Mouse (Mus musculus): ENCODE data around the gene Retreg3.

- TF ChIP-seq RAD21 (IDR thresholded peaks at IDR 0.05; ENCODE audit: low read depth, low read length) (no peak), MAFK (IDR thresholded peaks at IDR 0.05; ENCODE audit: borderline replicate concordance, low read depth, low read length) (no peak), CHD1 (IDR thresholded peaks at IDR 0.05; ENCODE audit: low read depth, low read length) (no peak), MAZ (IDR thresholded peaks at IDR 0.05; ENCODE audit: low read depth, low read length) (no peak), USF1 (IDR thresholded peaks at IDR 0.05; ENCODE audit: low read depth, low read length) (no peak), E2F4 (IDR thresholded peaks at IDR 0.05; ENCODE audit: borderline replicate concordance, low read depth, low read length) (no peak), ZKSCAN1 (IDR thresholded peaks at IDR 0.05; ENCODE audit: low read depth, low read length) (no peak), POLR2A (IDR thresholded peaks at IDR 0.05; ENCODE audit: control insufficient read depth in 1 of 2, insufficient read depth in 1 of 2, low read depth in 1 of 2, low read length in 2 of 2, poor library complexity in 1 of 2) (no peak), CTCF (IDR thresholded peaks at IDR 0.05 in 2 of 3, conservative IDR thresholded peaks at IDR 0.05 in 1 of 3; ENCODE audit: control insufficient read depth in 1 of 3, insufficient read depth in 1 of 3, low read depth in 2 of 3, low read length in 3 of 3, poor library complexity in 1 of 3, severe bottlenecking in 1 of 3) (no peak), USF2 (IDR thresholded peaks at IDR 0.05; ENCODE audit: borderline replicate concordance in 1 of 2, insufficient read depth in 1 of 2, low read depth in 1 of 2, low read length in 2 of 2) (no peak), CHD2 (IDR thresholded peaks at IDR 0.05; ENCODE audit: low read length) (no peak), GABPA (IDR thresholded peaks at IDR 0.05; ENCODE audit: low read depth, low read length) (no peak), GATA1 (IDR thresholded peaks at IDR 0.05; ENCODE audit: low read depth, low read length) (no peak)
Measured at GRCm38 (mm10) chr11:101109351-101109750, 10.3 kb downstream of the Retreg3 start.

Measured in MEL (cell line).